Mouse (Mus musculus) heart, postnatal 36 days (tissue): ENCODE results near the gene 4930568D16Rik. TPM values are rescaled to one million over a fixed set of nuclear protein-coding genes. Genes with fewer than 3 reads are reported as not detected.
A peak's percentile ranks its signal among the peaks of the same experiment; 100 is the strongest.

ENCODE experiments used
- DNase-seq, 2 experiments: peaks; one replicate each; pipeline ENCODE4 v3.0.0; 2021 to 2022
- intact Hi-C: fragments of 180-260 bp; cut with DNase I; formaldehyde crosslinking; loops from one replicate; pipeline ENCODE4 v1.15.1; 2025
- total RNA-seq, 2 experiments: library from RNA; stranded (reverse); gene quantifications; 2 replicates each; pipeline ENCODE4 v1.2.3; 2021

4930568D16Rik gene
- total RNA-seq, result not detected

- intact Hi-C loops, result no loop called here
- DNase-seq, result no peak
These were observed at the start of gene 4930568D16Rik for GRCm38 (mm10) chr2:35367629-35368028. Gene 4930568D16Rik (minus strand): TSS chr2:35367729.

GRCm38 (mm10) chr2:35417231-35417630 lies 49.7 kb upstream of the 4930568D16Rik start:
- intact Hi-C loops, result no loop called here
- DNase-seq, result no peak

GRCm38 (mm10) chr2:35416473-35416872 lies 48.9 kb upstream of the 4930568D16Rik start:
- DNase-seq, result no peak
- intact Hi-C loops, result no loop called here

GRCm38 (mm10) chr2:35412810-35413209 lies 45.3 kb upstream of the 4930568D16Rik start:
- DNase-seq, result no peak
- intact Hi-C loops, result no loop called here

- intact Hi-C loops, result no loop called here
These were observed 44.7 kb upstream of the 4930568D16Rik start for GRCm38 (mm10) chr2:35412246-35412645.

GRCm38 (mm10) chr2:35411640-35412190 lies 44.2 kb upstream of the 4930568D16Rik start:
- no peak for DNase-seq
- intact Hi-C loops, result no loop called here

More at GRCm38 (mm10) chr2:35412246-35412645, 44.7 kb upstream of the 4930568D16Rik start:
- no peak for DNase-seq

GRCm38 (mm10) chr2:35409466-35409865 lies 41.9 kb upstream of the 4930568D16Rik start:
- DNase-seq, result no peak
- intact Hi-C loops, result no loop called here

- DNase-seq, result no peak
- intact Hi-C loops, result no loop called here
These were observed 41.0 kb upstream of the 4930568D16Rik start for GRCm38 (mm10) chr2:35408409-35409110.

- intact Hi-C loops, result no loop called here
These were observed 40.3 kb upstream of the 4930568D16Rik start for GRCm38 (mm10) chr2:35407878-35408277.

GRCm38 (mm10) chr2:35407266-35407665 lies 39.7 kb upstream of the 4930568D16Rik start:
- intact Hi-C loops, result no loop called here
- DNase-seq, result no peak

More at GRCm38 (mm10) chr2:35407878-35408277, 40.3 kb upstream of the 4930568D16Rik start:
- no peak for DNase-seq

- intact Hi-C loops, result no loop called here
- DNase-seq, result no peak
These were observed 39.1 kb upstream of the 4930568D16Rik start for GRCm38 (mm10) chr2:35406611-35407010.

- intact Hi-C loops, result no loop called here
- DNase-seq, result no peak
These were observed 34.9 kb upstream of the 4930568D16Rik start for GRCm38 (mm10) chr2:35402391-35402790.

GRCm38 (mm10) chr2:35400739-35401138 lies 33.2 kb upstream of the 4930568D16Rik start:
- intact Hi-C loops, result no loop called here
- no peak for DNase-seq

- no peak for DNase-seq
- intact Hi-C loops, result loop anchor here (5.0 kb wide), 1 partner anchor 186 kb away; no protein-coding TSS in a partner anchor
These were observed 30.8 kb upstream of the 4930568D16Rik start for GRCm38 (mm10) chr2:35398184-35398828.

GRCm38 (mm10) chr2:35397590-35398173 lies 30.2 kb upstream of the 4930568D16Rik start:
- intact Hi-C loops, result loop anchor here (1.0 to 5.0 kb wide), 4 partner anchors 49 to 185 kb away; no protein-coding TSS in a partner anchor
- peak; percentile 76 to 77 for DNase-seq

- intact Hi-C loops, result loop anchor here (1.0 to 5.0 kb wide), 4 partner anchors 48 to 185 kb away; no protein-coding TSS in a partner anchor
- no peak for DNase-seq
These were observed 29.6 kb upstream of the 4930568D16Rik start, which contains the start of gene 4930402F06Rik for GRCm38 (mm10) chr2:35397096-35397495. Gene 4930402F06Rik (minus strand): TSS chr2:35397175.

- peak in 1 of 2 experiments; percentile 50 for DNase-seq
- intact Hi-C loops, result no loop called here
These were observed 17.9 kb upstream of the 4930568D16Rik start for GRCm38 (mm10) chr2:35385441-35385871.

GRCm38 (mm10) chr2:35379306-35379705 lies 11.8 kb upstream of the 4930568D16Rik start:
- no peak for DNase-seq
- intact Hi-C loops, result no loop called here

- intact Hi-C loops, result no loop called here
- no peak for DNase-seq
These were observed 10.1 kb upstream of the 4930568D16Rik start for GRCm38 (mm10) chr2:35377600-35377999.

- peak in 1 of 2 experiments; percentile 32 for DNase-seq
- intact Hi-C loops, result no loop called here
These were observed 5.5 kb upstream of the 4930568D16Rik start for GRCm38 (mm10) chr2:35373003-35373402.

- intact Hi-C loops, result no loop called here
- DNase-seq, result no peak
These were observed 3.2 kb upstream of the 4930568D16Rik start for GRCm38 (mm10) chr2:35370686-35371085.
